Mouse (Mus musculus) right cerebral cortex, postnatal 4 days (tissue): ENCODE results near the gene Mink1.
A peak's percentile ranks its signal among the peaks of the same experiment; 100 is the strongest.

Source experiments
- DNase-seq: peaks from one replicate; pipeline ENCODE4 v3.0.0-alpha.2; 2022

The Mink1 gene

DNA sequence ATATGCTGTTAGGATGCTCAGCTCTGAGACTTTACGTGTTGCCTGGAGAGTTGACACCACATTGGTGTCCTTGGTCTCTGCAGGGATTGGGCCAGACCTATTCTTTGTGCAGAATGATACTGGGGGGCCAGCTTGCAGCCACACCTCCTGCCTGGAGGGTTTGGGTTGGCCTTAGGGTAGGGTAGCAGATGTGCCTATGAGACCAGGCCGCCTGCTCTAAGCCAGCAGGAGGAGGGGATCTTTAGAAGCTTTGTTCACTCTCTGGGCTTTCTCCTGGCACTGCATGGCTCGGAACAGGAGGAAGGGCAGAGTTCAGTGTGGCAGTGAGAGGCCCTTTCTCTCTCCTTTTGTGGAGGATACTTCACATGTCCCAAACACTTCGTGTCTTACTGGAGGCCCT is 33.4 kb downstream of the Mink1 start:
- DNase-seq: no peak

DNA sequence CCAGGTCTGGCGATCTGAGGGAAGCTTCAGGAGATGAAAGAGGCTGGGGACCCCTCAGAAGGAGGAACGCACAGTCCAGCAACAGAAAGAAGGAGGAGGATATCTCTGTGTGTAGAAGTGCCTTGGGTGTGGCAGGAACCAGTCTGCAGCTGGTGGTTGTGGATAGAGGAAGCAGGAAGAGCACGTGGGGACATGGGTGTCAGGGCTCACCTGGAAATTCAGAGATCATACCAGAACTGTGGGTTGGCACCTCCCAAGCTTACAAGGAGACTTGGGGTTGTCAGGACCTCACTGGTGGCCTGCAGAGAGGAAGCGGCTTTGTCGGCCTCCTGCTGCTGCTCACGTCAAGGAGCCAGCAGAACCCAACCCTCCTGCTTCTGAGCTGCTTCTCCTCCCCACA is 34.6 kb downstream of the Mink1 start:
- no peak for DNase-seq

DNA sequence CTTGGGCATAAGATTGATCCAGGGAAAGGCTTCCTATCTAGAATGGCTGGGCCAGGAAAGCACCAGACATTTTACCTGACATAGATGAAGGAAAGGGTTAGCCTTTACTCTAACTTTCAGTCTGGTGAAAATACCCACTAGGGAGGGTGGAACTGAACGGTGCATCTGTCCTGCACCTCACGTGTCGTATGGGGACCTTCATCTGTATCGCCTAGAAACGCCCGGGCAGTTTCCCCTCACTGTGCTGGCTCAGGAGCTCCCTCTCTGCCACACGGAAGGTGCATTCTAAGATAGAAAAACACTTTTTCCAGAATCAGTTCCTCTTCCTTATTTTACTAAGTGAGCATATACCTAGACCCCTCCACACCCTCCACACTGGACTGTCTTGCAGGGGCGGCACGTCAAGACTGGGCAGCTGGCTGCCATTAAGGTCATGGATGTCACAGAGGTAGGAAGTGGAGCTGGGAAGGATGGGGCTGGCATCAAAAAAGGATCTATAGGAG is 35.8 kb downstream of the Mink1 start:
- no peak for DNase-seq

DNA sequence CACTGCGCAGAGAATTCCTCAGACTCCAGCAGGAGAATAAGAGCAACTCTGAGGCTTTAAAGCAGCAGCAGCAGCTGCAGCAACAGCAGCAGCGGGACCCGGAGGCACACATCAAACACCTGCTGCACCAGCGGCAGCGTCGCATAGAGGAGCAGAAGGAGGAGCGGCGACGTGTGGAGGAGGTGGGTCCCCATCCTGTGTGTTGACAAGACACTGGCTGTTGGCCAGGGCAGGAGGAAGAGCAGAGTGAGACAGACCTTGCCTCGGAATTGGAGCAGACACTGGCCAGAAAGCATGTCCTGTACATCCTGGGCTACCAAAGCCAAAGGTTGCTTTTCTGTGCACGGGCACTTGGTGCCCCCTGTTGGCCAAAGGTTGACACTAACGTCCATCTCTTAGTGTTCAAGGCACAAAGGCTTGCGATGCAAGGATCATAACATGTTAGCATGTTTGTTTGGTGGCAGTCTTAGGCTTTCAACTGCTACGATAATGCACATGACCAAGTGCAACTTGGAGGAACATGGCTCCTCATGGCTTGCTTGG is 42.4 kb downstream of the Mink1 start:
- peak; percentile 65 for DNase-seq

DNA sequence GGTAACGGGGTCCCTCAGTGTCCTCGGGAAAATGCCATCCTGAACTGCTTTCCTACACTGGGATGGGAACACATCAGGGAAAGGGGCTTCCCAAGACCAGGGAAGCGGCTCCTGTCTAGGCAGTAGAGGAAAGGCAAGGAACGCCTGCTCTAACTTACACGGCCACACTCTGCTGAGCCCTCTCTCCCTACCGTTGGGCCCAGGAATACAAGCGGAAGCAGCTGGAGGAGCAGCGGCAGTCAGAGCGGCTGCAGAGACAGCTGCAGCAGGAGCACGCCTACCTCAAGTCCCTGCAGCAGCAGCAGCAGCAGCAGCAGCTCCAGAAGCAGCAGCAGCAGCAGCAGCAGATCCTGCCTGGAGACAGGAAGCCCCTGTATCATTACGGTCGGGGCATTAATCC is 44.0 kb downstream of the Mink1 start:
- DNase-seq: no peak

DNA sequence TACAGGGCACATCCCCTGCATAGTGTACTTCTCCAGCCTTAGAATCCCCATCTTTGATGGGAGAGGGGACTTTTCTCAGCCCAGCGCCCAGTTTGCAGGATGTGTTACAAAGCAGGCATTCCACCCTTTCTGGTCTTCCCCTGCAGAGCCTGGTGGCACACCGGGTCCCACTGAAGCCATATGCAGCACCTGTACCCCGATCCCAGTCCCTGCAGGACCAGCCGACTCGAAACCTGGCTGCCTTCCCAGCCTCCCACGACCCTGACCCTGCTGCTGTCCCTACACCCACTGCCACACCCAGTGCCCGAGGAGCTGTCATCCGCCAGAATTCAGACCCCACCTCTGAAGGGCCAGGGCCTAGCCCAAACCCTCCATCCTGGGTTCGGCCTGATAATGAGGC is 44.9 kb downstream of the Mink1 start:
- no peak for DNase-seq

DNA sequence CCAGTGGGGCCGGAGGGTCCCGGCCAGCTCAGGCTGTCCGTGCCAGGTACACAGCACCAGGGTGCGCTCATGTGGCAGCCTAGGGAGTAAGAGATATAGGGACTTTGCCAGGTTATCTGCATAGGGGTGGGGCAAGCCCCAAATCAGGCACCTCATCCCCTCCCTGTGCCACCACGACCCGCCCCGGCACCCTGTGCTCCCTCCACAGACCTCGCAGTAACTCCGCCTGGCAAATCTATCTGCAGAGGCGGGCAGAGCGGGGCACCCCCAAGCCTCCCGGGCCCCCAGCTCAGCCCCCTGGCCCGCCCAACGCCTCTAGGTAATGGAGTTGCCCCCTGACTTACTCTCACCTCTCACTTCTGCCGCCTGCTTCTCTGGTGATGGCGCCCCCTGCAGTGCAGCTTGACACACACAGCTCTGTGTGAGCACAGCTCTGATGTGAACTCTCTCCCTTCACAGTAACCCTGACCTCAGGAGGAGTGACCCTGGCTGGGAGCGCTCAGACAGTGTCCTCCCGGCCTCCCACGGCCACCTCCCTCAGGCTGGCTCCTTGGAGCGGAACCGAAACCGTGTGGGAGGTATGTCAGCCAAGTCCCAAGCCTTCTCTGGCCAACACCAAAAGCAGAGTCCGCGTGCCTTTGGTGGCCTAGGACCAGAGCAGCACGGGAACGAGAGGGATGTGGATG is 45.8 kb downstream of the Mink1 start:
- peak; percentile 45 for DNase-seq

DNA sequence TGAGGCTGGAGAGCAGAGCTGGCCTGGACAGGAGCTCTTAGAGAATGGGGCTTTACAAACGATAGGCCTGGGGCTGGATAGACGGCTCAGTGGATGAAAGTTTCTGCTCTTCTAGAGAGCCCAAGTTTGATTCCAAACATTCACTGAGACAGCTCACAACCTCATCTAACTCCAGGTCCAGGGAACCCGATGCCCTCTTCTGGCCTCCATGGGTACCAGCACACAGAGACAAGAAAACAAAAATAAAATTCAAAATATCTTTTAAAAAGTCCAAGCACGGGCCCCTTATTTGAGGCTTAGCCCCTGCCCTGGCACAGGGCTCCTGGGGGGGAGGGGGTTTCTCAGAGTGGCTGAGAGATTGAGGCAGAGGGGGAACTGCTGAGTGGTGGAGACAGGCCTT is 48.1 kb downstream of the Mink1 start:
- DNase-seq: no peak

DNA sequence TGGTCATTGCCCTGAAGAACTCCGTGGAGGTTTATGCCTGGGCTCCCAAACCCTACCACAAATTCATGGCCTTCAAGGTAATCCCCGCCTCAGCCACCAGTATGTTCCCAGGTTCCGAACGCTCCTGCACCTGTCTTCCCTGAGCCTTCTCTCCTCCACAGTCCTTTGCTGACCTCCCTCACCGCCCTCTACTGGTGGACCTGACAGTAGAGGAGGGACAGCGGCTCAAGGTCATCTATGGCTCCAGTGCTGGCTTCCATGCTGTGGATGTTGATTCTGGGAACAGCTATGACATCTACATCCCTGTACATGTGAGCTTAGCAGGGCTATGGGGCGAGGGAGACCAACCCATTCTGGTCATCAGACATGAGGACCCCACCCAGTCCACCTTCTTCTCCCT is 49.8 kb downstream of the Mink1 start:
- no peak for DNase-seq

DNA sequence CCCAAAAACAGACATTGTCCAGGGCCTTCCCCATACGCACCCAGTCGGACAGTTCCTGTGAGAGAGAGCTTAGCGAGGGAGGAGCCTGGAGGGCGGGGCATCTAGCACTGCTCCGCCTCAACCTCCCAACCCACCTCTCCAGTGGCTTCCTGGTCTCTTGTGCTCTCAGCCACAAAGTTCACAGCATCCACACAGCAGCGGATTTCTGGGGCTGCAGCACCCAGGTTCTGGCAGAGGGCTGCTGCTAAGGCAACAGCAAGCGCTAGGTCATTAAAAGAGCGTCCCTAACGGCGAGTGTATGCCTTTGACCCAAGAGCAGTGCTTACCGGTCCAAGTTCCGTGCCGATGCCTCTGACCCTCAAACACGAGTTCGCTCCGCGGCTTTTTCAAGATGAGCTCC is 52.4 kb downstream of the Mink1 start:
- no peak for DNase-seq

DNA sequence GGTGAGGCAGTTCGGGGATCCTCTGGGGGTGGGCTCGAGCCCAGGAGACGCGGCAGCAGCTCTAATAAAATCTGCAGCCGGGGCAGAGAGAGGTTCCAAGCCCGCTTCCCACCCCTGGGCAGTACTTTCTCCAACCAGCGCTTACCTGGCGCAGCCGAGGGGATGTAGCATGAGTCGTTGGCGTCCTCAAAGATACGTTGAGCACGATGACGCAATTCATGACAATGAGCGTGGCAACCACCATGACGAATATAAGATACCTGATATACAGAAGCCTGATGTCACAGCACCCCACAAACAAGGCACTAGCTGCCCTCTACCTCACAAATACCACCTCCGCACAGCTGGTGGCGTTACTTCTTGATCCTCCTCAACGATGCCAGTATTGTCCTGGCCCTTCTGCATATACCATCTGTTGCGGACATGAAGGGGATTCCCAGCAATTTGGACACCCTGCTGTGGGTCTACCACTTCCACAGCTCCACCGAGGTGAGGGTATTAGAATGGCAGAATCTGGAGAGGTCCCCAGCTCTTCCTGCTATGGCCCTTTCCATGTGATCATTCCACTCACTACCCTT is 52.9 kb downstream of the Mink1 start, which contains the start of gene 4930544D05Rik:
4930544D05Rik (plus strand) TSS at position 333 of the 578 bp plus-strand sequence.
- DNase-seq: no peak

DNA sequence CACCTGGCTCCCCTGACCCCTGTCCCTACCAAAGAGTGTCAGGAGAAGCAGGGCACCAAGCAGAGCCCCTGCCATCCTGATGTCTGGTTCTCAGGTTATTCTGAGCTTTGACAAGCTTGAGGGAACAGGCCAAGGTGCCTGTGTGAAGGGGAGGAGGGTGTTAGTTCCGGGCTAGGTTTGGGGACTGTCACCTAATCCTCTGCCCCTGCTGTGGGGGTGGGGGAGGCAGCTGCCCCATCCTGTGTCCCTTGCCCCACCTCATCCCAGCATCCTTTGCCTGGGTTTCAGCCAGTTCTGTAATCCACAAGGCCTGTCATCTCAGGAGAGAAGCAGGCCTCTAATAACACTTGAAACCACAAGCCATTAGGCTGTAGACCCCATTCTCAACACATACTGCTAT is 56.4 kb downstream of the Mink1 start, which contains the start of gene Chrne:
Chrne (minus strand) TSS at position 116 of the 400 bp plus-strand sequence.
- DNase-seq: no peak

DNA sequence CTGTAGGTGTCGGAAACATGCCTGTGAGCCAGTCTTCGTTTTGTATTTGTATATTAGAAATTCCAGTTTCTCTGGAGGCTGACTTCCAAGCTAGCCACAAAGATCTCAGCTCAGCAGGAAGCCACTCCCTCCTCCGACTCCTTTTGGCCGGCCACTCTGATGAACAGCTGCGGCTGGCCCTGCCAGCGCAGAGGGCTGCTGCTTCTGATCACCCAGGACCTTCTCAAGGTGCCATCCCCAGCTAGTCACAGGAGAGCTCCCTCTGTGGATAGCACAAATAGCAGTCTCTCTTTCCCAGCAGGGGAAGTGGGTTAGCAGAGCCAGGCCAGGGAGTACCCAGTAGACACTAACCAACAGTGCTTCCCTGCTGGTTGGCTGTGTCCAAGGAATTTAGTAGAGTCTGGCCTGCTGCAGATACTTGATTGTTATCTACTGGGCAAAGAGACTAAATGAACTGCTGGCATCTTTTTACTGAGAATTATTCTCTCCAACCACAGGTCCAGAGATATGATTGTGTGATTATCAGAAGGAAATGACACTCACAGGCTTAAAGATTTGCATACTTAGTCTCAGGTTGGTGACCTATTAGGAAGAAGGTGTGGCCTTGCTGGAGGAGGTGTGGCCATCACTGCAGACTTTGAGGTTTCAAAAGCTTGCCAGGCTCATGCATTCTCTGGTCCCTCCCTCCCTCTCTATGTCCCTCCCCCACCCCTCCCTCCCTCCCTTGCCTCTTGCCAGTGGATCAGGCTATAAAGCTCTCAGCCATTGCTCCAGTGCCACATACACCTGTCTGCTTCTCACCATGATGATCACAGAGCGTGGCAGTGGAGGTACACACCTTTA is 59.5 kb downstream of the Mink1 start:
- DNase-seq: no peak

DNA sequence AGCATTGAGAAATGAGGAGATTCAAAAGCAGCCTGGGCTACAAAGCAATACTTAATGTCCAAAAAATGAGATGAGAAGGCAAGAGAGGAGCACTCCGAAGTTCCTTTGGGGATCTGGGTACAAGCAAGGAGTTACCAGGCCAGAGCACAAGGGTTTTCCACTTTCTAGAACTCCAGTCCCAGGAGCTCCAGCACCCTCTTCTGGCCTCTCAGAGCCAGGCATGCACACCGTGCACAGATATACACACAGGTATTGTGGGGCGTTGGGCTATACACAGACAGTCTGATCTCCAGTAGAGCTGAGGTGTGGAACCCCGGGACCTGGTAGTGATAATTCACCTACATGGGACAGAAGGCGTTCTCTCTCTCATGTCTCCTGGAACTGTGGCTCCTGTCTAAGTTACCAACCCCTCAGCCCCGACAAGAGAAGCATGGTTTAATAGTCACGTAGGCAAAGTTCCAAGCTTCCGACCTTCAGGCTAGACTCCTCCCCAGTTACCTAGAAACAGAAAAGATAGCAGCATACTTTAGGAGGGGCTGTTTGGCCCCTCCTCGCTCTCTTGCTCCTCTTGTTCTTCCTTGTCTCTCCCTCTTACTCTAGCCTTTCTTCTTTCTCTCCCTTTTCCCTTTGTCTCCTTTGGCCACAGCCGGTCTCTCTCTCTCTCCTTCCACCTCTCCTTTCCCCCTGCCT is 60.5 kb downstream of the Mink1 start:
- DNase-seq: no peak

DNA sequence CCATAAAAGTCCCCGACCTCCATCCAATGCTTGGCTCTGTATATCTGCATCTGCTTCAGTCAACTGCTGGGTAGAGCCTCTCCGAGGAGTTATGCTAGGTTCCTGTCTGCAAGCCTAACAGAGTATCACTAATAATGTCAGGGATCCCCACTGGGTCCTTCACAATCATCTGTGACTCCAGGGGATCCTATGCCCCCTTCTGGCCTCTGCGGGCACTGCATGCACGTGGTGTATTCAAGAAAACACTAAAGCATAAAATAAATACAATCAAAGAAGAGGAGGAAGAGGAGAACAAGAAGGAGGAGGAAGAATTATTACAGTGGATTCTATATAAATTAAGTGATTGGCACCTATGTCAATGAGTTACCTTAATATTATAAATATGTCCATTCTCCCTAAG is 62.8 kb downstream of the Mink1 start:
- DNase-seq: peak; percentile 68

DNA sequence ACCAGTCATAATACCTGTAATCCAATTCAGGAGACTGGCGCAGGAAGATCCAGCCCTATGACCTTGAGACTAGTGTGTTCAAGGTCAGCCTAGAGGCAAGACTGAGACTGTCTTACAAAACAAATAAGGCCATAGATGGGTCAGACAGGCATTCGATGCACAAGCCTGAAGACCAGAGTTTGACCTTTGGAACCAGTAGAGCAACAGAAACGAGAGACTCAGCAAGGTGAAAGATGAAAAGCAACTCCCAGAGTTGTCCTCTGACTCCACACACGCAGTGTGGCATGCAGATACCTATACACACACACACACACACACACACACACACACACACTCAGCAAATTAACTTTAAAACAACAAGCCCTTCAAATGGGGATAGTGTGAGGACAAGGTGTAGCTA is 64.2 kb downstream of the Mink1 start:
- no peak for DNase-seq

DNA sequence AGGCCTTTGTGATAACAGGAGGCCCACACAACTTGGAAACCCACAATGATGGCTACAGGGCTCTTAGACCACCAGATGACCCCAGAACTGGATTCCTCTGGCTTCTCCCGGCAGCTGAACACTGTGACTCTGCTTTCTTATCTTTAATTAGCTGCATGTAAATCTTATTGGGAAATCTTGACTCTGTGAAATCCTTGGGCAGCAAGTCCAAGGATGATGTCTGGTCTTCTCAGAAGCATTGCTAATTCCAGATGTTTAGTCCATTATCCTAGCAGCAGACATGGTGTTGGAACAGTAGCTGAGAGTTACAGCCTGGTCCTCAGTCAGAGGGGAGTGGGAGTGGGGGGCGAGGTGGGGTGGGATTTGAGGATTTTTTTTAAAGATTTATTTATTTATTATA is 65.8 kb downstream of the Mink1 start:
- DNase-seq: no peak

DNA sequence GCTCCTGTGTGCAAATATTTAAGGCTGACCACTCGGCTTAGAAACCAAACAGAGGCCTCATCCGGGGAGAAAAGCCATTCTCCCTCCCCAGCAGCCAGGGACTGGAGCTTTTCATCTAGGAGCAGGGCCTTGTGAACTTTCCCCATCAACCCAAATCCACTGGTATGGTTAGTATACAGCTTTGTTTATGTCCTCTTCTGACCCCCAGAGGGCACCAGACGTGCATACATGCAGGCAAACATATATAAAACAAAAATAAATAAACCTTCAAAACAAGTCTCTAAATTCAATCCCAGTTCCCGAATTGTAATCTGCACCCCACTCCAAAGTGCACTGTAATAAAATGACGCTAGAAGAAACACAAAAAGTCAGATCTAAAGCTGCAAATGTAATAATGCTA is 66.9 kb downstream of the Mink1 start:
- no peak for DNase-seq

DNA sequence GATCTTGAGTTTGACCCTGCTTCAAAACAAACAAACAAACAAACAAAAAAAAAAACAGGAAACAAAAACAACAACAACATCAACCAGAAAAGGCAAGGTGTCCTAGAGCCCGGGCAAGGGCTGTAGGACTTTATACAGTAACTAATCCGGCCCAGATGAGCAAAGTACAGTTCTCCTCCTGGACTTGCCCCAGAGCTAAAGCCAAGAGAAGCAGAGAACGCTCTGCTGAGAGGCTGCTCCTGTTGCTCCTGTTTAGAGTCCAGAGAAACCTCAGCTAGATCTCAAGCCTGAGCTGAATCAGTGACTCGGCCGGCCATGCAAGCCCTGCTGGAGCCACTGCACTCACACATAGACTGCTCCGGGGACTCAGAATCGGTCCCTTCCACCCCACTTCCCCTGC is 67.4 kb downstream of the Mink1 start:
- no peak for DNase-seq

DNA sequence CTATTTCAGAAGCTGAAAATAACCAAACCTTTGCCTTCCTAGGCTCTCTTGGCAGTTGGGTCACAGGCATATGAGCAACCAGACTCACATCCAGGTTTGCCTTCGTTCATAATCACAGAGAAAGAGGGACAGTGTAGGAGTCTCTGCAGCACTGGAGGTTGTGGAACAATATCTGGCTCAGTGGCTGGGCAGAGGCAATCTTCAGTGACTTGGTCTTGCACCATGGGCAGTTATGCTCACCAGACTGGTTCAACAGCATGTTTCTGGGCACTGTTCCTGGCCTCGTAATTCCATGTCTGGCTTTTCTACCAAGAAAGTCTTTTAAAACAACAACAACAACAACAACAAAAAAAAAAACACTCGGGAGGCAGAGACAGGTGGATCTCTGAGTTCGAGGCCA is 72.9 kb downstream of the Mink1 start:
- DNase-seq: no peak

DNA sequence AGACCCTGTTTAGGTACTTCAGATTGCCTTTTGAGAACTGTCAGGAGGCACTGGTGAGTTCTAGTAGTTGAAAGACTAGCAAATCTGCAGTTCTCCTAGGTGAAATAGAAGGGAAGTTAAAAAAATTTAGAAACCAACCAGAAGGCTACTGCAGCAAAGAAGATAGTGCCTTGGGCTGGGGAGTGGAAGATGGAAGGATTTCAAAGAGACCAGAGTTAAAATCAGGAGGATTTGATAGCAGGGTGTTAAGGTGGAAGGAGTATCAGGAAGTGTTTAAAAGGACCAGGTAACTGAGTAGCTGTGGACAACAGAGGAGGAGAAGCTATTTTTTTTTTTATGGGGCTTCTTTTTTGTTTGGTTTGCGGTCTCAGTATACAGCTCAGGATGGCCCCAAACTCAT is 75.1 kb downstream of the Mink1 start:
- no peak for DNase-seq

DNA sequence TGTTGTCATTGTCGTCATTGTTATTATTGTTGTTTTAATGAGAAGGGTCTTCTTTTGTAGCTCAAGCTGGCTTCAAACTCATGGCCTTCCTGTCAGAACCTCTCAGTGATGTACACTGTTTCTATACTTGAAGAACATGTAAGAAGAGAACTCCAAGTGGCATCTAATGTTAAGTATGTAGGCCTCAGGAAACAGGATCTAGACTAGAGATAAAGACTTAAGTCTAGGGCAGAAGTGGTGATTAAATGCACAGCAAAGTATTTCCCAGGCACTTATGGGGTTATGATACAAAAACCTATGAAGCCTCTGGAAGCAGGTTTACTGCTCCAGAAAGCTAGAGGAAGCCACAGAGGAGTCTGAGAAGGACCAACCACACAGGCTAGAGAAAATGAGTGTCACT is 75.6 kb downstream of the Mink1 start:
- no peak for DNase-seq

DNA sequence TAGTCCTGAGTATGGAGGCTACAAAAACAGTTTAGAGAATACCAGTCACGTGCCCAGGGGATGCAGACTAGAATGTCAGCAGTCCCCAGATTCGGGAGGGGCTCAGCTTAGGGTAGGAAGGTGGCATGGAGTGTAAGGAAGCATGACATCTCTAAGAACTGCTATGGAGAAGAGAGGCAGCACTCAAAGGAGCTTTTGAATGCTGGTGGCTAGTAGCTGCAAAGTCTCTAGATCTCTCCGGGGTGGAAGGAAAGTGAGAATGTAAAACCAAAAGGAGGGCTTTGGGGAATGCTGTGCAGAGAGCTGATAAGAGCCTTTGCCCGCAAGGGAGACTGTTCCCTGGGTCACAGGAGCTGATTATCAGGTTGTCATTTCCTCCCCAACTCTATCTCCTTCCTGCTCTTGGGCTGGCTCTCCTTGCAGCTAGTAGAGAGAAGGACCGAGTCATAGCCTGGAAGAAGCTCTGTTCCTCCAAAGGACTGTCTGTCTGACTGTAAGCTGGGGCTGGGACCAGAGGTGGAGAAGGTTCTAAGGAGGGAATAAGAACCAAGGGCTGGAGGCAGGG is 76.1 kb downstream of the Mink1 start, which contains the start of gene Gp1ba:
Gp1ba (plus strand) TSS at position 409 of the 565 bp plus-strand sequence.
- no peak for DNase-seq
